Mouse (Mus musculus) left cerebral cortex, postnatal 14 days (tissue): Measurements from ENCODE around the gene Tent2. TPM values are rescaled to one million over a fixed set of nuclear protein-coding genes. Genes with fewer than 3 reads are reported as not detected.
"Not testable (repeated sequence)": the region's sequence is repeated elsewhere in the genome, so short reads cannot be mapped to it uniquely, and the experiment has no call there.

ENCODE experiments used
- DNase-seq, 2 experiments: peaks; one replicate each; pipeline ENCODE4 v3.0.0; 2021 to 2022; ENCODE audit warnings: low spot score in 2 of 2, mixed read lengths in 1 of 2
- intact Hi-C: fragments of 180-260 bp; cut with DNase I; formaldehyde crosslinking; loops from one replicate; pipeline ENCODE4 v1.15.1; 2025
- long read RNA-seq, 2 experiments: library from polyadenylated mRNA; stranded (forward); transcript quantifications; one replicate each; pipeline ENCODE4 v2.0.0; 2021
- total RNA-seq, 2 experiments: library from RNA; stranded (reverse); gene quantifications; 2 replicates each; pipeline ENCODE4 v1.2.3; 2021

The Tent2 gene
- total RNA-seq, result 10 to 100 TPM; 25.2 to 25.4 TPM
- long read RNA-seq, experiment 1, transcript Tent2-201 (15 exons, 2,990 nt), result major isoform, 10 of 18 reads
- long read RNA-seq, experiment 1, partial matches to known transcripts, result 2 of 18 reads
- long read RNA-seq, experiment 1, other reads (novel, unspliced or antisense), result 4 of 18 reads
- long read RNA-seq, experiment 2, transcript Tent2-201 (15 exons, 2,990 nt), result major isoform, 9 of 19 reads
- long read RNA-seq, experiment 2, transcript Tent2-205 (15 exons, 3,081 nt), result minor isoform, 6 of 19 reads
- long read RNA-seq, experiment 2, partial matches to known transcripts, result 0 of 19 reads
- long read RNA-seq, experiment 2, other reads (novel, unspliced or antisense), result 4 of 19 reads

DNA sequence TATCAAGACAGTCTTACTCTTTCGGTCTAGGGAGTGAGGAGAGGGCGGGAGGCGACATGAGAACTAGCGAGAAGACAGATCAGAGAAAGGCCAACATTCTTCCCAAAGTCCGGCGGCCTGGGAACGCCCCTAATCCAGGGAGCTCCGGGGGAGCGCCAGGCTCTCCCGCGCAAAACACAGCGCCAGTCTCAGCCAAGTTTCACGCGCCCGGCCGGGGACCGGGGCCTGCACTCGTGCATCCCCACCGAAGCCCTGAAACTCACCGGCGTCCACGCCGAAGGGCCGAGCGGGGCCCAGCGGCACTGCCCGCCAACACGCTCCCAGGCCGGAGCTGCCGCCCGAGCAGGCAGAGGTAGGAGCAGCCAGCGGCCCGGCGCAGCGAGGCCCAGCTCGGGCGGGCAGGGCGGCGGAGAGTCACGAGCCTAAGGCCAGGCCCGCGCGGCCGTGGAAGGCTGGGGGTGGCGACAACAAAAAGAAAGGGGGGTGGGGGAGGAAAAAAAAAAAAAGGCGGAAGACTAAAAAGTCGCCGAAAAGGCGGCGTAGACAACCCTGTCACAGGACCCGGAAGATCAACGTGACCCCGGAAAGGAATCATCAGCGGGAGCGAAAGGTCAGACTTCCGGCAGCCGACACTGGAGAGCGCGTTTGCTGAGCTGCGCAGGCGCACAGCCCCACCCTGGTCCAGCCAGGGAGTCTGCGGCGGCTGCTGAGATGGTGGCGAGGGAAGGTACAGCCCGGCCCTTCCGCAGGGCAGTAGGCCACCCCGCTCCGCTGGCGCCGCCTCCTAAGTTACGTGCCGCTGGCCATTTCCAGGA is at the start of gene Tent2:
Tent2 (minus strand) TSS at position 555 of the 815 bp plus-strand sequence.
- DNase-seq, result peak; percentile 95 to 96
- intact Hi-C loops, result loop anchor here (5.0 kb wide), 1 partner anchor 115 kb away; no protein-coding TSS in a partner anchor

DNA sequence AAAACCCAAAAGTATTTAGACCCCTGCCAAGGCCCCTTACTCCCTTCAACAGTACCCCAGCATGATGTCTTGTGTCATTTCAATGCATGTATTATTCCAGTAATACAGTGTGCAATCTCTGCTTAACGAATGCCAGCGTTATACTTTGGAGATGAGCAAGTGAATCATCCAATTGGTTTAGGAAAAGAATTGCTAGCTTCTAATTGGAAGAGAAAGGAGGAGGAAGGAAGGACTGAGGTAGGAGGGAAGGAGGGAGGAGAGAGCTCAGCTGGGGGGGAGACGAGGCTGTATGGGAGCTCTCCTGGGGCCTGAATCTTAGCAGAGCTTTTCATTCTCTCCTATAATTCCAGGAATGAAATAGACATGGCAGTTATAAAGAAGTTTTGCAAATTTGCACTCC is 49.0 kb upstream of the Tent2 start:
- intact Hi-C loops, result loop anchor here (5.0 kb wide), 1 partner anchor 254 kb away; no protein-coding TSS in a partner anchor
- no peak for DNase-seq

DNA sequence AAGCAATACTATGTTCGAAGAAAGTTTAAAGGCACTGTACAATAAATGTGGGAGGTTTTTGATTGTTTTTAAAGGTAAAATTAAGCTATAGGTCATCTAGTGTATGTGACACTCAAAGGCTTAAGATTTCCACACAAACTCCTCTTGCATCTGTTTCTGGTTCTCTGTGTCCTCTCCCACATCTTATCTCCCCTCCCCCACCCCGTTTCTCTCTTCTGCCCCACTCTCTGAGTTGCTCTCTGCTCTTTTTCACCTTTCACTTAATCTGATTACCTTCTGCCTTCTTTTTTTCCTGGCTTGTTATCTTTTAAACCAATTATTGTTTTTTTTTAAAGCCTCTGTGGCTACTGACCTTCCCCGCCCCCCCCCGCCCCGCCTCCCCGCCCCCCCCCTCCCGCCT is 47.4 kb upstream of the Tent2 start:
- intact Hi-C loops, result no loop called here
- DNase-seq, result no peak

DNA sequence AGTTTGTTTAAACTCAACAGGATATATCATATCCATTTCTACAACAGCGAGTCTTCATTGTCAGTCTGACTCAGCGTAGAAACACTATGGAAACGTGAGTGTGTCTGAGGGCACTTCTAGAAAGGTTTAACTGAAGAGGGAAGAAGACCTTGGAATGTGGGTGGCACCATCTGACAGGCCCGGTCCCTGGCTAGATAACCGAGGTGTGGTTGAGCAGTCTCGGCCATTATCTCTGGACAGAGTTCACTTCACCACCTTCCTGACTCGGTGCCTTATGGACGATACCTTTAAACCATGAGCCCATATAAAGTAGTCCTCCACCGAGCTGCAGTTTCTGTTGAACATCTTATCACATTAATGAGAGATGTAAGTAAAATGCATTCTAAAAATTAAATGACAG is 46.9 kb upstream of the Tent2 start:
- intact Hi-C loops, result no loop called here
- DNase-seq, result no peak

DNA sequence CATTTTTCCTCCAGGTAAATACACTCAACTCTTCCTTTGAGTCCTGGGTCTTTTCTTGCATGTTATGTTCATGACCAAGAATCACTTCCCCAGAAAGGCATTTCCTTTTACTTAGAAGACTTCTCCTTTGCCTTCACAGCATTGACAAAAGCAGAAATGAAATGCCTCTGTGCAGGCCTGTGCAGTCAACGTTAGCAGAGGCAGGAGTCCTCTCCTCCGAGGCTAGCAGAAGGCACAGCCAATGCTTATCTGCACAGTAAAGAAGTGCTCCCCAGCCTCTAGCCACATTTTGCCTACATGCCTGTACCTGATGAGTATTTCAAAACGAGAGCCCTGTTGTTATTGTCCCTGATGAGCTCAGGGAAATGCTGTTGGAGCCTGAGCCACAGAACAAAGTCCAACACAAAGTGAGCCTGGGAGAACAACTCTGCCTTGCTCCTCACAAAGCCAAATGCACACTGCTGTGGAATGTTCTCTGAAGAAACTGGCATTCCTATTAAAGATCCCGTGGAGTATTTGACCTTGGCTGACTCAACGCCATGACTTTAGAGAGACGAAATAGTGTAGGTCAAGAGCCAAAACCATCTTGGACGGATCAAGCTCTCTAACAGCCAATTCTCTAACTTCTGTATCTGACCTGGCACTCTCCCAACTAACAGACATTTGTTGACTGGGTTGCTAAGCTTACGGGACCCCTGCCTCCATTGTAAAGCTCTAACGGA is 45.7 kb upstream of the Tent2 start:
- intact Hi-C loops, result no loop called here

DNA sequence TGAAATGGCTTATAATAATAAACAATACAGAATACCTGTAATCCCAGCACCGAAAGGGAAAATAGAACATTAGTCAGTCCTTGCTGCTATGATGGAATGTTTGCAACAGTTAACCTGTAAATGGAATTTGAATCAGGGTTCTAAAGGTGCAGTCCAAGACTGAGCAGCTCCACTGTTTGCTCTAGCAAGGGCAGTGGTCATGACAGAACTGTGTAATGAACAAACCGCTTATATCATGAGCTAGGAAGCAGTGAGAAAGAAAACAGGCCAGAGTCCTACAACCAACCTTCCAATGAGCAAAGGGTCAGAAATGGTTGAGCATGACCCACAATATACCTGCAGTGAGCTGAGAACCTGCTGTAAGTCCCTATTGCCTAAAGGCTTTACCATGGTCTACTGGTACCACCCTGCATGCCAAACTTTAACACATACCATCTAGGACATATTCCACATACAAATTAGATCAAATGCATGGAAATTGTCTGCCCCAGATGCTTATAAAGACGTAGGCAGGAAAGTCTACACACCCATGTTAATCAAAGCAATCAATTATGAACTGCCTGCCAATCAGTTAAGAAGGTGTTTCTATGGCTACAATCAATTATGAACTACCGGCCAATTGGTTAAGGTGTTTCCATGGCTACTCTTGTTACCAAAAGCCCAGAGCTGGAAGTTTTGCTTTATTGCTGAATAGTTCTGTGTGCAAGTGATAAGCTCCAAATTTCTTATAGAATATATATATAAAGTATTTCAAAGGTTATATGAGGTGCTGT is 42.3 kb upstream of the Tent2 start:
- intact Hi-C loops, result no loop called here
- DNase-seq, result no peak

More for the DNA sequence above, 45.7 kb upstream of the Tent2 start:
- no peak for DNase-seq

DNA sequence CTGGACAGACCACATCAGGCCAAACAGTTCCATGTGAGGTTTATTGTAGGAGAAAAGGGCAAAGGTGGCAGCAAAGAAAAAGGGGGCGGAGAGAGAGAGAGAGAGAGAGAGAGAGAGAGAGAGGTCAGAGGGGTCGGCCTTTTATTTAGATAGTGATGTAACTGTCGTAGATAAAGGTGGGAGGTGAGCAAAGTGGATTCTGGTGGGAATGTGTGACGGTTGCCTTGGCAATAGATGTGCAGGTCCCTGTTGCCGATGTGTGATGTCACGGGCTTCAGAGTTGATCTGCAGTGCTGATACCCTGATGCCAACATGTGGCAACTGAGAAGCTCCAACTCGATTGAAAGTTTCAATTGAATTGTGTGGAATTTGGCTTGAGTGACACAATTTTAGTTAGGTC is 40.1 kb upstream of the Tent2 start:
- intact Hi-C loops, result no loop called here
- no peak for DNase-seq

DNA sequence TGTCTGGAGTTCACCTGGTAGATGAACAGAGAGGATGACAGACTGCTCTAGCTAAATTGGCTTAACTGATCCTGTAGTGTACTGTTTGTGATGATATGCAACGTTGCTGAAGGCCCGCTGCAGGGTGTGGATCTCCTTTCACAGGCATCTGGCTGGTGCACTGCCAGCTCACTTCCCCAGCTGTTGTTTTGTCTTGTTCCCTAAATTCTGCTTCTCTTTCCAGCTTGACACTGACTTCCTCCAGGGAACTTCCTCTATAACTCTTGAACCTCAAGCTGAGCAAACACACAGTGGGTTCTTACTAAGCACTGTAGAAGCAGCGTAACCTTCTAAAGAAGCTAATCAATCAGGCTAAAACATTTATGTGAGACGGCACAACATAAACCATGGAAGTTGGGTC is 38.8 kb upstream of the Tent2 start:
- peak; percentile 23 for DNase-seq
- intact Hi-C loops, result no loop called here

DNA sequence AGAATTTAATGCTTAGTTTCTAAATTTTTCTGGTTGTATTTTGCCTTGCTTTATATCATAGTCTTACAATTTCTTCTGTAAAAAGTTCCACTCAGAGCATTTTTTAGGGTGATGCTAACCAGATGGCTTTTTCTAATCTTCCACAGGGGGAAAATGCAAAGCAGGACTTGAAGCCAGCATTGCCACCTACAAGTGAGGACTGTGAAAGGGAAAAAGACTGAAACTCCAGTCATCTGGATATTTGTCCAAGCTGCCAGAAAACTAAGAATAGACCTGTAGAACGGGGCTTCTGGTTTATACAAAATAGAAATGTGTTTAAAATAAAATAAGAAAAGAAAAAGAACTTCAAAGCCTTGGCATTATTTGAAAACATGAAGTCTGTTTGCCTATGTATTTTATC is 19.6 kb upstream of the Tent2 start:
- intact Hi-C loops, result loop anchor here (5.0 kb wide), 1 partner anchor 91 kb away; no protein-coding TSS in a partner anchor
- DNase-seq, result peak; percentile 39 to 63

DNA sequence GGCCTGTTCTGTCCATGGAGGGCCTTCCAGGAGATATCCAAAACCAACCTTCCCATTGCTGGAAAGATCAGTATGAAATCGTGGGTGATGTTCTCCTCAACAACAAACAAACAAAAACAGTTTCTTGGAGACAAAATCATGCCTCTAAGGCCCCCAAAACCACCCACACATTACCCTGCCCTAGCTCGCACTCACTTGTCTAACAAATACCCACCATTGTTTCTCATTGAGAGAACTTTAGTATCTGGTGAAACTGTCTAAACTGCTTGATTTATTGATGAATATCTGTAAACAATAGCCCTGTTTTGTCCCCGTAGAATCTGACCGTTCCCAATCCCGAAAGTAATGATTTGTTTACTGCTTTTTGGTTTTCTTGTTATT is 451 bp upstream of the Tent2 start:
- intact Hi-C loops, result loop anchor here (5.0 kb wide), 1 partner anchor 115 kb away; no protein-coding TSS in a partner anchor
- no peak for DNase-seq

DNA sequence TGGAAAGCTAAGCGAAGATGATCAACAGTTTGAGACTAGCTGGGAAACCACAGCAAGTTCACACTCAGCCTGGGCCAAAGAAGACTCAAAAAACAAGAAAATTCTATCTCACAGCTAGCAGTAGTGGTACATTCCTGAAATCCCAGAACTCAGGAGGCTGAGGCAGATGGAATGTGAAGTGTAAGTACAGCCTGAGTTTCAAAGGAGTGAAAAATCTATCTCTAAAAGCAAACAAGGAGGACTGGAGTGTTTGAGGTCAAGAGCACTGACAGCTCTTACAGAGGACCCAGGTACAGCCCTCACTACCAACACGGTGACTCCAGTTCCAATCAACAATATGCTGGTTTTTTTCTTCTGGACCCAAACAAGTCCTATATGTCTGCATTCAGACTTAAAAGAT is 2.8 kb downstream of the Tent2 start:
- DNase-seq, result no peak
- intact Hi-C loops, result no loop called here

DNA sequence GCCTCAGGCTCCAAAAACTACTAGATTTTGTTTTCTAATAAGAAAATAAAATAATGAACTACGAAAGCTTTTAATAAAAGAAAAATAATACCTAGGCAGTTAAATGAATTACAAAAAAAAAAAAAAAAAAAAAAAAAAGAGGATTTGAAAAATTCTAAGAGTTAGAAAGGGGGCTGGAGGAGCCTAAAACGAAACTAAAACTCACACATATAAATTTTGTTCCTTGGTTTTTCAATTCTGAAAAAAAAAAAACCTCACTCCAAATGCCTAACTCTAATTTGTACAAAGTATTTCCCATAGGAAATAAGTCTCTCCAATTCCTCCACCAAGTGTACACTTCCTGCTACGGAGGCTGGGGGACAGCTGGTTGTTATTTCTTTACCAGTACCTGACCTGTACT is 3.4 kb downstream of the Tent2 start:
- intact Hi-C loops, result no loop called here
- no peak for DNase-seq

DNA sequence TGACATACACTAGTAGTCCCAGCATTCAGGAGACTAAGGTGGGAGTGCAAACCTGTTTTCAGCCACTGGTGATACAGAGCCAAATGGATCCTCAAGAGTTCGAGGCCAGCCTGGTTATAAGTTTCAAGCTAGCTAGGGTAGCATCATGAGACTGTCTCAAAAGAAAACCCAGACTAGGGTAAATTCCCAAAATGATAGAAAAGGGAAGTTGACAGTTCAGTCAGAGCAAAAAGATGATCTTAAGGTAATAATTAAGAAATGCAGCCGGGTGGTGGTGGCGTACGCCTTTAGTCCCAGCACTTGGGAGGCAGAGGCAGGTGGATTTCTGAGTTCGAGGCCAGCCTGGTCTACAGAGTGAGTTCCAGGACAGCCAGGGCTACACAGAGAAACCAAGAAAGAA is 4.4 kb downstream of the Tent2 start:
- intact Hi-C loops, DNase-seq: not testable (repeated sequence)

DNA sequence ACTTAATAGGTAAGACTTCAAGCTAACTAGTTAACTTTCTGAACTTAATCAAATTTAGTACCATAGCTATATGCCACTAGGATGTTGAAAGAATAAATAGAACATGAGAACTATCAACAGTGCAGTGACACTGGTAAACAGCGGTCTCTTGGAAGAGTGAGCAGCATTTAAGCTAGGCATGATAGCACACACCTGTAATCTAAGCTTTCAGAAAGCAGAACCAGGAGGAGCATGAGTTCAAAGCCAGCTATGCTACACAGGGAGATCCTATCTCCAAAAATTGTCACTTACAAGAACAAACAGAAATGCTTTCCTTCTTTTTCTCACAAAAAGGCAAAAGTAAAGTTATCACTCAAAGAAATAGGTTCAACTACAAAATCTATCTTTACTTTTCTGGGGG is 11.8 kb downstream of the Tent2 start:
- DNase-seq, result no peak
- intact Hi-C loops, result no loop called here

DNA sequence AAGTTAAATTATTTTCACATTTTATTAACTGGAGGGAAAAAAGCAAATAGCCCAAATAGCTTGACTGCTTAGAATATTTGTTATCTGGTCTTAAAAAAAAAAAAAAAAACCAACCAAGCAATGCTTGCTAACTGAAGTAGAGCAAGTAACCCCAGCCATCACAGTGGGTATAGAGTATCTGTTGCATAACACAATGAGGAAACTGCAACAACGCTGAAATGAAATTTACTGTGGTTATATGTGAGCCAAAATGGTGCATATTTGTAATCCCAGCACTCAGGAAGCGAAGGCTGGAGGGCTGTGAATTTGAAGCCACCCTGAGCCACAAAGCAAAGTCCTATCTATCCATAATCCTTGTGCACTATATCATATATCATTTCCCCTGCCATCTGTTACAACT is 12.7 kb downstream of the Tent2 start:
- DNase-seq, result no peak
- intact Hi-C loops, result no loop called here

DNA sequence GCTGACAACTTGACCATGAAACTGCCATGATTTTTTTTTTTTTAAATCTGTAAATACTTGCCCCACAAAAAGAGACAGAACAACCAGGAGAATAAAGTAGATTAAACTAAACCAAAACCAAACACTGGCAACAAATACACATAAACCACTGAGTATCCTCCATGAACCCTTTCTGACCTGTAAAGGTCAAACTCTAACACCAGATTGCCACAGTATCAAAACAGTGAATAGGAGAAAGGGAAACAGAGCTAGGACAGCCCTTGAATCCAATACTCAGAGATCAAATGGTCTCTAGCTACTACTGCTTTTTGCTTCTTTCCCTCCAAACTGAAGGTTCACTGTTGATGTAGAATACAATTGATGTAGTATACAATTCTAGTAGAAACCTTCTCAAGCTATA is 14.6 kb downstream of the Tent2 start:
- no peak for DNase-seq
- intact Hi-C loops, result no loop called here

DNA sequence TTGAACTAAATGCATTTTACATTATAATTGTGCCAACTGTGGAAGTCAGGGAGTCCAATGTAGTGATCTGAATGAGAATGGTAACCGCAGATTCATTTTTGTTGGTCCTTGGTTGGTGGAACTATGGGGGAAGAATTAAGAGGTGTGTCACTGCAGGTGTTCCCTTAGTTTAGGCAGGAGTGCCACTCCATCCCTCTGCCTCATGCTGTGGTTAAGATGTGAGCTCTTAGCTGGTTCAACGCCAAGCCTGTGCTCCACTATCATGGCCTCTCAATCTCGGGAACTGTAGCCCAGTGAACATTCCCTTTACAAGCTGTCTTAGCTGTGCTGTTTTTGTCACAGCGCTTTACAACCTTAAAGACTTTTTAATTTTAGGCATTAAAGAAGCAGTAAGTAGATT is 28.9 kb downstream of the Tent2 start:
- intact Hi-C loops, result no loop called here

DNA sequence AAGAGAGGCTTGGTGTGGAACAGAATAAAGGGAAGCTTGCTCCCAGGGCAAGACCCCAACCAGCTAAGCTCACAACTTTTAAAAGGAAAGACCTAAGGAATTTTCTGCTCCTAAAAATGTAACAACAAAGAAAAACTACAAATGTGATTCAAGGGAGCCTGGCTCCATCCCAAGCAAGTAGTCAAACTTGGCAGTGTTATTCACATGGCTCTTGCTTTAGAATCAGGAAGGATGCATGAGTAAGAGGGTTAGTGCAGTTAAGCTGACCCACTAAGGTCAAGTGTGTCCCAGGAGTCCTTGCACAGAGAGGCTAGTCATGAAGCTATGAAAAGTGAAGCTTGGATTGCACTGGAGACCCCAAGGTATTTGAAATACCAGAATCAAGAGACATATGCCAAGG is 29.7 kb downstream of the Tent2 start:
- intact Hi-C loops, result no loop called here
- DNase-seq, result no peak

More for the DNA sequence above, 28.9 kb downstream of the Tent2 start:
- DNase-seq, result no peak

DNA sequence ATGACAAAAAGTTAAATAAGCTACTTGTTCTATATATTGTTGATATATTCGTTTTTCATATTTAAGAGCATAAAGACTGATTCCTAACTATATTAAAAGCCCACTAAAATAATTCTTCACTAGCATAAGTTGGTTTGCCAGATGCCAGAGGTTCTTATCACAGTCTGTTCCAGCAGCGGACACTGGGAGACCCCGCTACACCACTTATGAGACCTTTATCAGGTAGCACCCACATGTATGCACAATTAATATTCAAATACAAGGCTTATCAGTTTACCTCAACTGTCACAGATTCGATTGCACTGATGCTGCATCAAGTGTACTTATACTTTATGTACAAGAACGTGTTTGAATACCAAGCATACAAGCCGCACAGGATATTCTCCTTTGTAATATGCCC is 33.9 kb downstream of the Tent2 start:
- intact Hi-C loops, result no loop called here
- DNase-seq, result no peak
